ENCODE assay signal across 14 mouse cellular contexts in genomic region chr19:22354037-22354541, GRCm38 (mm10).
DNase-seq lines count a peak whose midpoint lies in the region; ATAC-seq and TF ChIP-seq lines count a peak whose summit lies in the region.
"Had no signal": no experiment of that assay in that cellular context is flagged by ENCODE, and none has a peak within 500 bp of the region (broad histone marks: within the 10 kb centered on the region; RNA-seq: fewer than 3 reads in every experiment).

No protein-coding gene starts in this region.

- no peaks in the 10 kb centered on the region for H3K36me3 ChIP-seq in hindbrain, embryonic 11.5 days (ENCODE audit: control insufficient read depth, insufficient read depth, low read length)
- no peaks in the 10 kb centered on the region for H3K36me3 ChIP-seq in hindbrain, embryonic 10.5 days
- H3K36me3 ChIP-seq in forebrain, postnatal 0 days (ENCODE audit: insufficient read depth), result no peaks in the 10 kb centered on the region
- H3K36me3 ChIP-seq in liver, embryonic 11.5 days (ENCODE audit: control insufficient read depth, insufficient read depth, low read length), result no peaks in the 10 kb centered on the region
- H3K36me3 ChIP-seq: embryonic facial prominence, embryonic 13.5 days; heart, embryonic 13.5 days had no signal

- ATAC-seq in hindbrain, embryonic 11.5 days (ENCODE audit: low FRiP score), result peak; percentile 27; the same call in 1 of the 2 replicates
- ATAC-seq in forebrain, postnatal 0 days, result peak; percentile 47
- no peak for ATAC-seq in liver, embryonic 11.5 days (replicated peaks; ENCODE audit: low FRiP score)
- ATAC-seq: CD4-positive, CD25-positive, alpha-beta regulatory T cell, adult 4 months; liver, postnatal 0 days had no signal

- H3K27me3 ChIP-seq in hindbrain, embryonic 11.5 days (ENCODE audit: control insufficient read depth, insufficient read depth, low read length), result no peaks in the 10 kb centered on the region
- H3K27me3 ChIP-seq in hindbrain, embryonic 10.5 days (ENCODE audit: insufficient read depth, poor library complexity, severe bottlenecking), result no peaks in the 10 kb centered on the region
- H3K27me3 ChIP-seq in forebrain, postnatal 0 days (ENCODE audit: insufficient read depth, low read length), result no peaks in the 10 kb centered on the region
- H3K27me3 ChIP-seq in liver, embryonic 11.5 days (replicated peaks; ENCODE audit: control insufficient read depth, insufficient read depth, low read length), result no peaks in the 10 kb centered on the region
- H3K27me3 ChIP-seq: embryonic facial prominence, embryonic 13.5 days; heart, embryonic 13.5 days had no signal

- no peak for TF ChIP-seq POLR2A in olfactory bulb, adult 2 months (IDR thresholded peaks at IDR 0.05; ENCODE audit: insufficient read depth, low read depth, low read length)

- no peak overlapping the region for H3K4me3 ChIP-seq in hindbrain, embryonic 11.5 days (ENCODE audit: low read depth, low read length)
- no peak overlapping the region for H3K4me3 ChIP-seq in hindbrain, embryonic 10.5 days
- H3K4me3 ChIP-seq in forebrain, postnatal 0 days (ENCODE audit: low read depth, low read length), result no peak overlapping the region
- peak overlapping the region; percentile 1; the same call in 1 of the 2 replicates for H3K4me3 ChIP-seq in olfactory bulb, adult 2 months (ENCODE audit: insufficient read depth, low read depth, low read length)
- H3K4me3 ChIP-seq in liver, embryonic 11.5 days (ENCODE audit: low read depth, low read length), result no peak overlapping the region
- H3K4me3 ChIP-seq: embryonic facial prominence, embryonic 13.5 days; heart, embryonic 13.5 days had no signal

- no peaks in the 10 kb centered on the region for H3K9me3 ChIP-seq in hindbrain, embryonic 11.5 days (ENCODE audit: control insufficient read depth, low read length)
- no peaks in the 10 kb centered on the region for H3K9me3 ChIP-seq in hindbrain, embryonic 10.5 days
- H3K9me3 ChIP-seq in forebrain, postnatal 0 days (ENCODE audit: low read length), result no peaks in the 10 kb centered on the region
- H3K9me3 ChIP-seq in liver, embryonic 11.5 days (ENCODE audit: control insufficient read depth, low read length), result no peaks in the 10 kb centered on the region
- H3K9me3 ChIP-seq: embryonic facial prominence, embryonic 13.5 days; heart, embryonic 13.5 days had no signal

- no peak overlapping the region for H3K4me2 ChIP-seq in hindbrain, embryonic 11.5 days (replicated peaks; ENCODE audit: low read depth, low read length)
- peak overlapping the region; percentile 10 for H3K4me2 ChIP-seq in forebrain, postnatal 0 days (ENCODE audit: low read depth)
- no peak overlapping the region for H3K4me2 ChIP-seq in liver, embryonic 11.5 days
- H3K4me2 ChIP-seq: embryonic facial prominence, embryonic 13.5 days; heart, embryonic 13.5 days had no signal

- H3K9ac ChIP-seq in hindbrain, embryonic 11.5 days (ENCODE audit: low read depth, low read length), result no peak overlapping the region
- no peak overlapping the region for H3K9ac ChIP-seq in forebrain, postnatal 0 days
- no peak overlapping the region for H3K9ac ChIP-seq in liver, embryonic 11.5 days (ENCODE audit: low read depth, low read length)
- H3K9ac ChIP-seq: embryonic facial prominence, embryonic 13.5 days; heart, embryonic 13.5 days; liver, postnatal 0 days had no signal

- DNase-seq in hindbrain, embryonic 11.5 days (ENCODE audit: low spot score), result no peak
- DNase-seq in hindbrain, embryonic 10.5 days (ENCODE audit: low spot score), result no peak
- DNase-seq in right cerebral cortex, adult 18-20 months, result peak; percentile 14
- DNase-seq in right cerebral cortex, postnatal 14 days, result no peak
- DNase-seq in forebrain, postnatal 0 days, result peak; percentile 21
- no peak for DNase-seq in liver, embryonic 11.5 days (ENCODE audit: low spot score)
- no peak for DNase-seq in spleen, adult 12 weeks (ENCODE audit: low spot score)
- DNase-seq: kidney, adult 18-20 months; liver, postnatal 0 days had no signal

- TF ChIP-seq CTCF in forebrain, postnatal 0 days (IDR thresholded peaks at IDR 0.05; ENCODE audit: low read depth), result no peak
- TF ChIP-seq CTCF in olfactory bulb, adult 2 months (IDR thresholded peaks at IDR 0.05; ENCODE audit: insufficient read depth, low read depth, low read length), result no peak

- no peaks in the 10 kb centered on the region for H3K4me1 ChIP-seq in hindbrain, embryonic 11.5 days (replicated peaks; ENCODE audit: control insufficient read depth, insufficient read depth, low read length)
- H3K4me1 ChIP-seq in hindbrain, embryonic 10.5 days (replicated peaks), result no peaks in the 10 kb centered on the region
- no peaks in the 10 kb centered on the region for H3K4me1 ChIP-seq in forebrain, postnatal 0 days (ENCODE audit: insufficient read depth)
- no peaks in the 10 kb centered on the region for H3K4me1 ChIP-seq in olfactory bulb, adult 2 months (ENCODE audit: control insufficient read depth, insufficient read depth, low read length)
- no peaks in the 10 kb centered on the region for H3K4me1 ChIP-seq in liver, embryonic 11.5 days (replicated peaks; ENCODE audit: control insufficient read depth, insufficient read depth, low read length)
- H3K4me1 ChIP-seq: embryonic facial prominence, embryonic 13.5 days; heart, embryonic 13.5 days had no signal

- H3K27ac ChIP-seq in hindbrain, embryonic 11.5 days (ENCODE audit: low read depth, low read length), result no peak overlapping the region
- no peak overlapping the region for H3K27ac ChIP-seq in hindbrain, embryonic 10.5 days
- no peak overlapping the region for H3K27ac ChIP-seq in forebrain, postnatal 0 days (ENCODE audit: low read depth, low read length)
- H3K27ac ChIP-seq in olfactory bulb, adult 2 months (ENCODE audit: insufficient read depth, low read depth, low read length), result no peak overlapping the region
- H3K27ac ChIP-seq in liver, embryonic 11.5 days (ENCODE audit: low read depth, low read length), result no peak overlapping the region
- H3K27ac ChIP-seq: embryonic facial prominence, embryonic 13.5 days; heart, embryonic 13.5 days; stomach, postnatal 0 days had no signal

- WGBS in hindbrain, embryonic 11.5 days, result 85% methylated on average over 14 of the region's 14 CpGs
- WGBS in hindbrain, embryonic 10.5 days, result 83% methylated on average over 14 of the region's 14 CpGs
- WGBS in forebrain, postnatal 0 days, result 52% methylated on average over 14 of the region's 14 CpGs
- 42% methylated on average over 14 of the region's 14 CpGs for WGBS in olfactory bulb, adult 2 months
- 90% methylated on average over 14 of the region's 14 CpGs for WGBS in liver, embryonic 11.5 days

Comparison
In these comparisons a context has a peak if more than half of its experiments do, and no peak if none do; other contexts are left out.
1. DNase-seq: peak in right cerebral cortex, adult 18-20 months (single experiment) and forebrain, postnatal 0 days (single experiment); none in hindbrain, embryonic 11.5 days (single experiment), hindbrain, embryonic 10.5 days (single experiment), right cerebral cortex, postnatal 14 days (single experiment), liver, embryonic 11.5 days (single experiment) and spleen, adult 12 weeks (single experiment).